Mouse (Mus musculus) CD4-positive naive resting alpha-beta T cell, adult 57 days (primary cell): ENCODE measurements around the gene Trim29. TPM values are rescaled to one million over a fixed set of nuclear protein-coding genes. Genes with fewer than 3 reads are reported as not detected.

Experiments
- total RNA-seq: library from RNA; stranded (reverse); gene quantifications from one replicate; pipeline ENCODE4 v1.2.4, GENCODE M21; 2023

Trim29 gene
- total RNA-seq = not detected

DNA sequence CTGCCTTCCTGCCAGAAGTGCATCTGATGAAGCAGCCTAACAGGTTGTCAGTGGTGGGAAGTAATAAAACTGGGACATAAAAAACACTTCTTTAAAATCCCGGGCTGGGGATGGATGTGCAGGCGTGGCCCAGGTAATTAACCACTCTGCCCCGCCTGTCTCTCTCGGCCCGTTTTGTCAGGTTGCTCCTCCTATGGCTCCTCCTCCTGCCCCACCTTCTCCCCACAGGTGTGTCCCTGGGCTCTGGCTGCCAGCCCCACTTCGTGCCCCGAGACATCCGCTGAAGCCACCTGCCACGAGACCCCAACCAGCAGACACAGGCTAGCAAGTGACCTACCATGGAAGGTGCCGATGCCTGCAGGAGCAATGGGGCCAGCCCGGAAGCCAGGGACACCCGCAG lies at the start of gene Trim29:
TSS of gene Trim29 (plus strand) at position 311 of the 400 bp plus-strand sequence.

Other genes with a start within 250 kb of the Trim29 start
- gene Arhgef12, start 203.6 kb upstream of the Trim29 start, total RNA-seq = 8.9 TPM
- not detected for gene Tmem136, start 194.3 kb upstream of the Trim29 start, total RNA-seq
- gene Pou2f3, start 100.5 kb upstream of the Trim29 start, total RNA-seq = not detected
- 0.30 TPM for gene Oaf, start 70.9 kb upstream of the Trim29 start, total RNA-seq